Mouse (Mus musculus) liver (tissue): ENCODE data around the gene Ndufaf2.

Source experiments
- DNase-seq: peaks from one replicate; pipeline ENCODE4 v3.0.0-alpha.2; 2020; ENCODE audit warnings: mixed read lengths

Gene Ndufaf2

GRCm38 (mm10) chr13:108017349-108017748 is 141.1 kb downstream of the Ndufaf2 start:
- no peak for DNase-seq

DNA sequence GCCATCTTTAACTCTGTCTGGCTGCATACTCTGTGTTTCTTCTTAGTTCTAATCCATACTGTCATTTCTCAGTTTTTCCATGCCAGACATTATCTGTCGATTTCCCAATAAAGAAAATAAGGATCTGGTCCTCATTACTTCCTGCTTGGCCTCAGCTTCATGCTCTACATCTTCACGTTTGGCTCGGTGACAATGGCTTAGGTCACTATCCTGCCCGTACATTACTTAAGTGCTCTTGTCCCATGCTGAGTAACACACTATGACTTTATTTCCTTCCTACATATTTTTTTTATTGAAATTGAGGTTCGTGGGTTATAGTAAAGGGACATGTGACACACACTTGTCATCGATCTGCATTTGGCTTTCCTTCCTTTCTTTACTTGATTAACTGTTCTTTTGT is 143.3 kb downstream of the Ndufaf2 start:
- DNase-seq = no peak

DNA sequence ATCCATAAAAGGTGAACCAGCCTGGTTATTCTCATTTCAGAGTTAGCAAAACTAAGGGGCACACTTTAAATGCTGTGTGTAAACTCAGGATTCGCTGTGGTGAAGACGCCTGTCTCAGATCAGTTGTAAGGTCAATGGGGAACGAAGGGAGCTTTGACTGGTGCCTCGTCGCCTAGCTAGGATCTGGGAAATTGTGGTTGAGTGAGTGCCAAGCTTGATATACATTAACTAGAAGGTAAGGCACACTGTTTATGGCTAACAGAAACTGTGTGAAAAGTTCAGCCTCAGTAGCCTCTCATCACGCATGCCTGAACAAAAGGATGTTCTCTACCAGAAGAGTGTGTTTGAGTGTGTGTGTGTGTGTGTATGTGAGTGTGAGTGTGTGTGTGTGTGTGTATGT is 144.6 kb downstream of the Ndufaf2 start:
- no peak for DNase-seq

DNA sequence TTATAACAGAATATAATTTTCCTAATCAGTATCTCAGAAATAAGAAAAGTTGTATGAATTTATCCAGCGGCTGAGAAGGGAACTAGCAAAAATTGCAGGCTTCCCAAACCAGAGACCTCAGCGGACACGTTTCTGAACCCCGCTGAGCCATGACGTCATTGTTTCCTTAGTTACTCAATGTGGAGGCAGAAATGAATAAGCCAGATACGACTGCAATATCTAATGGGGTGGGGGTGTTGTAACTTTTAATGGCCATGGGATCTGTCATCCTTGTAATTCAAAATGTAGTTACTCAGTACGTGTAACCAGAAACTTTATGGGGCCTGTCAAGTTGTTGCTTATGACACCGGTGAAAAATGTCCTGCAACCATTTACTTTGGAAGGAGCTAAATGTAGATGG is 145.3 kb downstream of the Ndufaf2 start:
- DNase-seq = no peak

DNA sequence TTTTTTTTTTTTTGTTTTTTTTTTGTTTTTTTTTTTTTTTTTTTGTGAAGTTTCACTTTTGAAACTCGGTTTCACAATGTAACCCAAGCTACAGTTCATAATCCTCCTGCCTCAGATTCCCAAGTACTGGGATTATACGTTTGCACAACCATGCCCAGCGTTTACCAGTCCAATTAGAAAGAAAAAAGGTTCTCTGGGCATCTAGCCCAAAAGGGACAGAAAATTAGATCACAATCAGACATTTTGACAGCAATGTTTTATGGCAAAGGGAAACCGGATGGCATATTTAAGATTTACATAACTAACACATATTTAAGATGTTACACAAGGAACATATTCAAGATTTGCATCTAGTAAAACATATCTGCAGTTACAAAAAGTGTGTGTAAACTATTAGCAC is 150.6 kb downstream of the Ndufaf2 start:
- no peak for DNase-seq

- no peak for DNase-seq
These were observed 162.1 kb downstream of the Ndufaf2 start for GRCm38 (mm10) chr13:107996301-107996700.

DNA sequence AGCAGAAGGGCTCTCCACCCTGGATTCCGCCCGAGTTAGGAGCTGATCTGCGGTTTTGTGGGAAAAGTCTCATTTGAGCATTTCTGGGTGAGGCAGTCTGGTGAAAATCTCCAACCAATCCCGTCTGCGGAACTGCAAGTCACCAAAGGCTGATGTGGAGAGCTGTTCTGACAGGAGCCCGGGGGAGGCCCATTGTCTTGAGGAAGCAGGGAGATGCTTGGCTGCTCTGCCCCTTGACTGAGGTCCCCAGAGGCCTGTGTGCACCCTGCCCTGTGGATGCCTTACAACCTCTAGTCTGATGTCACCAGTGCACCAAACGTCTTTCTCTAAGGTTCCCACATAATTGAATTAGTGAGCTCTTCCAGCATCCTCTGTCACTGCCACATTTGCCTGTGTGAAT is 163.2 kb downstream of the Ndufaf2 start:
- no peak for DNase-seq

DNA sequence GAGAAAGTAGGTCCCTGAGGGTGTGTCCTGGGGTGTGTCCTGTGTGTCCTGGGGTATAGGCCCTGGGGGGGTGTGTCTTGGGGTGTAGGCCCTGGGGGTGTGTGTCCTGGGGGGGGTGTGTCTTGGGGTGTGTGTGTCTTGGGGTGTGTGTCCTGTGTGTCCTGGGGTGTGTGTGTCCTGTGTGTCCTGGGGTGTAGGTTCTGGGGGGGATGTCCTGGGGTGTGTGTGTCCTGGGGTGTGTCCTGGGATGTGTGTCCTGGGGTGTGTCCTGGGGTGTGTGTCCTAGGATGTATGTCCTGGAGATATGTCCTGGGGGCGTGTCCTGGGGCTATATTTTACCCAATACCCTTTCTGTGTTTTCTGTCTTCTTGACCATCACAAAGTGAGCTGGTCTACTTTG is 165.8 kb downstream of the Ndufaf2 start:
- no peak for DNase-seq

DNA sequence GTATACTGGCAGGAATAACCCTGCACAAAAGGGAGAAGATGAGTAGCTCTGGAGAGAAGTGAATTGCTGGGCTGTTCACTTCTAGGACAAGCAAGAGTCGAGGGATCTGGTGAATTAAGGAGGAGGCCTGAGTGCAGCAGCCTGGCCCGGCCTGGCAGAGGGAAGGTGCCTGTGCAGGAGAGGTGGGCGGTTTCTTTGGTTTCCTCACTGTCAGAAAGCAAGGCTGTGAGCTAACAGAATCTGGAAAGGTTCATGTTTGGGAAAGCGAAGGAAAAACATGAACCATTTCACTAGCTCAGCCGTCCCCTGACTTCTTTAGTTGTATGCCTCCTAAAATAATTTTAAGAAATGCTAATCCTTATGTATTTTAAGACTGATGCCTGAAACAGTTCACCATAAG is 173.8 kb downstream of the Ndufaf2 start:
- DNase-seq = no peak

GRCm38 (mm10) chr13:107984186-107984585 is 174.2 kb downstream of the Ndufaf2 start:
- DNase-seq = no peak

DNA sequence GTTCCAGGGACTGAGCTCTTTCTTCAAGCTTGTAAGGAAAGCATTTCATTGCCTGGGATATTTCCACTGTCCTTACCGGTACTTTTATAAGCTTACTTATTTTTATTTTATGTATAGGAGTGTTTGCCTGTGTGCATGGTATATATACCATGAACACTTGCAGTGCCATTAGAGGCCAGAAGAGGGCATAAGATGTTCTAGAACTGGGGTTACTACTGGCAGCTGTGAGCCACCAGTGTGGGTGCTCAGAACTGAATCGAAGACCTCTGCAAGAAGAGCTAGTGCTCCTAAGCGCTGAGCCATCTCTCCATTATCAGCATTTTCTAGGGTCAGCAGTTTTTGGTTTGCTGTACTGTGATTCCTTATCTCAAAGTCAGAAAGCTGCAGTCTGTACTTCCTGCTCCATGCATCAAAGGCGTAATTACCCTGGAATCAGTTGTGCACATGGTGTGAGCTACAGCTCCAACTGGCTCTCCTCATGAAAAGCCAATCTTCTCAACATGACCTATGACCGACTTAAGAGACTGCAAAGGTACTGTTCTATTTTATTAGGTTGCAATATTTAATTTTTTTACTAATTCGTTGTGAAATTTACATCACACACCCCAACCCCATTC is 175.1 kb downstream of the Ndufaf2 start:
- DNase-seq = no peak

- no peak for DNase-seq
These were observed 179.0 kb downstream of the Ndufaf2 start for GRCm38 (mm10) chr13:107979461-107979860.

- no peak for DNase-seq
These were observed 181.4 kb downstream of the Ndufaf2 start for GRCm38 (mm10) chr13:107976886-107977656.

GRCm38 (mm10) chr13:107972451-107972850 is 186.0 kb downstream of the Ndufaf2 start:
- no peak for DNase-seq

DNA sequence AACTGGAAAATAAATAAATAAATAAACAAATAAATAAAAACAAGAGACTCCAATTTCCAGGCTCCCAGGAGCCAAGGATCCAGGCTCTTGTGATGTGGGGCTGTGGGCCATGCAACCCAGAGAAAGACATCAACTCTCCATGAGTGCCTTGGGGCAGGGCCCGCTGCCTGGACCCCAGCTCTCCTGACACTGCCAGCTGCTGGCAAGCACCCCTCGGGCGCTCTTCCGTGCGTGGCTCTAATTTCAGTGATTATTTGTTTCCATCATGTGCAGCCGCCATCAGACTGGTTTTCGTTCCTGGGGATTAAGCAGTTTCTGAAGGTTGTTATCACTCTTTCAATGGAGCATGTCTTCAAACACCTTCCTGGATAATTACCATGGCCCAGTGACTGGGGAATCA is 186.6 kb downstream of the Ndufaf2 start:
- DNase-seq = no peak

DNA sequence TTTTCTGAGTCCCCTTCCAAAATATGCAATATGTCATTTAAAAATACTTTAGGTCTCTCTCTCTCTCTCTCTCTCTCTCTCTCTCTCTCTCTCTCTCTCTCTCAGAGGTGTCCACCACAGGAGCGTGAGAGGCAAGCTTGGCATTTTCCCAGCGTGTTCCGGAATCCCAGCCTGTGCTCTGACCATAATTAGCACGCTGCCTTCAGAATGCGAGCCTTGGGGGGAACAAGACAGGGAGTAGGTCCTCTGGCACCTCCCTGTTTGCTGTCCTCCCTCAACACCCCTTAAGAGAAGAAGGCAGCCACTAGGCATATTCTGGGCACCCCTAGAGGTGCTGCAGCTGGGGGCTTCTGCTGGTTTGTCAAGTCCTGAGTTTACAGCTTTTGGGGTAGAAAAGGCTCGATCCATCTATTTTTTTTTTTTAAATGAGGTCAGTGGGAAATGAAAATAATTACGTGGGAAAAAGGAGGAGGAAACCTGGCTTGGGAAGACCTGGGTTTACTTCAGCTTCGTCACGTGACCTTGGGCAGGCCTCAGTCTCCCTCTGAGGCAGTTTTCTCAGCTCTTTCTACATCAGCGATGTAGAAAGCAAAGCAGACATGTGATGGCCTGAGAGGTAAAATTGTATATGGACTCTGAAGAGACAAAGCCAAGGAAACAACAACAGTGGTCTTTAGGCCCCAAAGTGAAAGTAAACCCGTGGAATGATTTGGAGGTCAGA is 187.8 kb downstream of the Ndufaf2 start:
- DNase-seq = no peak

- no peak for DNase-seq
These were observed 188.4 kb downstream of the Ndufaf2 start for GRCm38 (mm10) chr13:107969961-107970391.

DNA sequence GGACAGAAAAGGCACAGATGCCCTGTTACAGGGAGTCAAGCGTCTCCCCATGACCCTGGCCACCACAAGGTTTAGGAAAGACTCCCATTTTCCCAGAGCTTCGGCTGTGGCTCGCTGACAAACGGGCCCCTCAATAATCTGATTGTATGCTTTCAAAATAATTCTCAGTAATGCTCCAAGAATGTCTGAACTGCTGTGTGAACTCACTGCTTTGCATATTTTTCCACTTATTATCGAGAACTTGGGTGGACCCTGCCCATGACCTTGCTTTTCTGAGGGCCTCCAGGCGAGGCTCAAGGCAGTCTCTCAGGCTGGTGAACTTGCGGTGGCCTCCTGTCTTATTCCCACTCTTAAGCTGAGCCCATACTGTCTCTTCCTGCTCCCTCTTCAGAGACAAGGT is 193.8 kb downstream of the Ndufaf2 start:
- no peak for DNase-seq

DNA sequence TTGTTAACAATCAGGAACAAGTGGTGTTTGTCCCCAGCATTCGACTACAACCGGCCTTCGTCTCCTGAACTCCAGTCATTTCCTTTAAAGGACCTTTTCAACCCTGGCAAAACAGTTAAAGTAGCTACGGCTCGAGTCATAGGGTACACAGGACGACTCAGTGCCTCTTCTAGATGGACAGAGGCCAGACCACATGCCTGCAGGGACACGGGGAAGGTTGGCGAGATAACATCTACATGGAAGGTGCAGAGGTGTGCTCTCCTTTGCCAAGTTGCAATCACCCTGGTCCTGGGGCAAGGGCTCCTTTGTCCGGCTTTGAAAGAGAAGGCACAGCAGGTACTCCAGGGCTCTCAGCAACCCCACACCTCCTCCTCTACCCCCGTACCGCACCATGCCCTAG is 195.0 kb downstream of the Ndufaf2 start:
- no peak for DNase-seq

- DNase-seq = no peak
These were observed 195.7 kb downstream of the Ndufaf2 start for GRCm38 (mm10) chr13:107962741-107963140.

DNA sequence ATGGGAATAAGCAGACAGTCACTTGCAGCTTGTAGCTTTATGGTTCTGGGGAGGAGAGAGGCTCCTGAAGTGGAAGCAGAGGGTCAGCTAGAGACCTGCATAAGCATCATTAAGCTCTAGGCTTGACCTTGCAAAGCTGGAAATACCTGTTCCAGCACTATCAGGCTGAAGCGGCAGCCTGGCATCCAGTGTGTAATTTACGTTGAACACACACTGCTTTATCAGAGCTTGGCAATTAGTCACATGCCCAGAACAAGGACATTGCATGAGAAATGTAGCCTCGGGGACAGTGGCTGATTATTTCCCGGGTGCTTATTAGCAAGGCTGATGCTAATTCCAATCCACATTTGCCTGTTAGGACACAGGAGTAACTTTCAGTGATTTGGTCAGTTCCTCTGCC is 196.5 kb downstream of the Ndufaf2 start:
- DNase-seq = no peak

- no peak for DNase-seq
These were observed 196.9 kb downstream of the Ndufaf2 start for GRCm38 (mm10) chr13:107961501-107961900.

GRCm38 (mm10) chr13:107960549-107960948 is 197.9 kb downstream of the Ndufaf2 start:
- DNase-seq = no peak

DNA sequence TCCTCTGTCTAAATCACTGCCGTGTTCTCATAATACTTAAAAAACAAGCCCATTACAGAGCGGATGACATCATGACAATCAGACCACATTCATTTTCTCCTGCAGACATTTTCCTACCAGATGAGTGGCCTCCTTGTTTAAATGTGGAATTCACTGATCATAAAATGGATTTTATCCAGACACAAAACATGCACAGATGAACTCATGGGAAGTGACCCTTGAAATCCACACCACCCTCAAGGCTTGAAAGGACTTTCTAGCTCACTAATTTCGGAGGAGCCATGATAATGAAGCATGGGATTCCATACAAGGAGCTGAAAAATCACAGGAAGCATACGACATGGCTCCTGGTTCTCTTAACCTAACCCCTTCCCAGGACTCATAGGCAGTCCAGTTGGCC is 198.5 kb downstream of the Ndufaf2 start:
- no peak for DNase-seq
